Mouse (Mus musculus): Measurements from ENCODE around the gene Gm1140. TPM values are rescaled to one million over a fixed set of nuclear protein-coding genes. Genes with fewer than 3 reads are reported as not detected.
"Not testable (repeated sequence)": the region's sequence is repeated elsewhere in the genome, so short reads cannot be mapped to it uniquely, and the experiment has no call there.

Gene Gm1140
- not detected for polyA plus RNA-seq (2021)

DNA sequence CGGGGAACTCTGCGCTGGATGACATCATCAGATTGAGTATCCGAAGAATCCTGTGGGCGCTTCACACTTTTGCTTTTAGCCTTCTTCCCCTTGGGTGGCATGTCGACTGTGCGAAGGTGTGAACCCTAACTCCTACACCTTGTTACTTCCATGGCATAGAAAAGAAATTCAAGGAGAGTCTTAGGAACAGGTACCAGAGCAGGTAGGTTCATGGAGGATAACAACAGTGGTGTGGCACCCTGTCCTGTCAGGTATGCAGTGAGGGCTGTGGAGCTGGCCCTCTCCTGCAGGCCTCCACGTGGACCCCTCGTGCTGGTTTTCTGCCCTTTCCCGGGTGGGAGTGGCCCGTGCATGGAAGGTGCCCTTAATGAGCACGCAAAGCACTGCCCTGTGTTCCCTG, at the start of gene Gm1140:
Gene Gm1140, minus strand, starts transcription at position 101 of the 400 bp plus-strand sequence.
- H3K27me3 ChIP-seq; DNase-seq (ENCODE audit: low read depth, low spot score); CTCF ChIA-PET; POLR2A ChIA-PET; in situ Hi-C loops (cut with MboI; ENCODE audit: low pct_unique_long_range_greater_than_20kb); ATAC-seq: not testable (repeated sequence)

GRCm38 (mm10) chrX:67695398-67695797, 2.0 kb upstream of the Gm1140 start, which contains the start of gene Gm14692:
Gene Gm14692, plus strand, starts transcription at chrX:67695698.
- H3K27me3 ChIP-seq; POLR2A ChIA-PET; DNase-seq (ENCODE audit: low read depth, low spot score); CTCF ChIA-PET; in situ Hi-C loops (cut with MboI; ENCODE audit: low pct_unique_long_range_greater_than_20kb); ATAC-seq: not testable (repeated sequence)

Other genes with a start within 250 kb of the Gm1140 start
- gene Gm14692, start 2.1 kb upstream of the Gm1140 start, polyA plus RNA-seq (2021), result not detected
- not detected for gene 4933436I01Rik, start 227.9 kb upstream of the Gm1140 start, polyA plus RNA-seq (2021)

Measured in Patski (cell line).